Mouse (Mus musculus) gastrocnemius, adult 2 months (tissue): ENCODE data around the gene Padi1. TPM values are rescaled to one million over a fixed set of nuclear protein-coding genes. Genes with fewer than 3 reads are reported as not detected.

ENCODE experiments used
- DNase-seq: peaks from one replicate; pipeline ENCODE4 v3.0.0; 2022
- H3K27ac ChIP-seq: fragments of 200-600 bp; 2 replicates; pipeline ENCODE4 v1.8.1; 2022; ENCODE audit warnings: mild to moderate bottlenecking
- H3K4me3 ChIP-seq: fragments of 200-600 bp; 2 replicates; pipeline ENCODE4 v1.8.1; 2022; ENCODE audit warnings: mild to moderate bottlenecking, moderate library complexity
- CTCF ChIP-seq: fragments of 200-600 bp; IDR thresholded peaks from 2 replicates; pipeline ENCODE4 v1.8.1; 2022; ENCODE audit warnings: antibody characterized with exemption, mild to moderate bottlenecking, moderate library complexity
- intact Hi-C: fragments of 180-260 bp; cut with DNase I; formaldehyde crosslinking; loops from one replicate; pipeline ENCODE4 v1.15.1; 2025
- total RNA-seq, 2 experiments: library from RNA; stranded (reverse); gene quantifications; 2 replicates each; pipeline ENCODE4 v1.2.3; 2021

Gene Padi1
- total RNA-seq, 2 experiments from 2014 or later = 0.22 TPM; not detected in 1

- intact Hi-C loops = no loop called here
- no peak for TF ChIP-seq CTCF
- H3K4me3 ChIP-seq = no peak overlapping the region
- no peak for DNase-seq
- no peak overlapping the region for H3K27ac ChIP-seq
Observed at GRCm38 (mm10) chr4:140876681-140877080, 31.1 kb upstream of the Padi1 start.

GRCm38 (mm10) chr4:140876161-140876560 is 30.6 kb upstream of the Padi1 start:
- no peak overlapping the region for H3K27ac ChIP-seq
- TF ChIP-seq CTCF = no peak

GRCm38 (mm10) chr4:140873011-140873410 is 27.4 kb upstream of the Padi1 start:
- Histone ChIP-seq H3K27ac (no peak overlapping the region), H3K4me3 (no peak overlapping the region)
- intact Hi-C loops = no loop called here
- TF ChIP-seq CTCF = no peak
- no peak for DNase-seq

More at GRCm38 (mm10) chr4:140876161-140876560, 30.6 kb upstream of the Padi1 start:
- no peak for DNase-seq
- intact Hi-C loops = no loop called here
- no peak overlapping the region for H3K4me3 ChIP-seq

- H3K27ac ChIP-seq = no peak overlapping the region
- intact Hi-C loops = no loop called here
- no peak for TF ChIP-seq CTCF
- H3K4me3 ChIP-seq = no peak overlapping the region
- no peak for DNase-seq
Observed at GRCm38 (mm10) chr4:140872686-140872992, 27.1 kb upstream of the Padi1 start.

- TF ChIP-seq CTCF = no peak
- intact Hi-C loops = no loop called here
- no peak for DNase-seq
- Histone ChIP-seq H3K27ac (no peak overlapping the region), H3K4me3 (no peak overlapping the region)
Observed at GRCm38 (mm10) chr4:140871851-140872685, 26.5 kb upstream of the Padi1 start.

- no peak overlapping the region for H3K27ac ChIP-seq
- no peak for TF ChIP-seq CTCF
- H3K4me3 ChIP-seq = no peak overlapping the region
- no peak for DNase-seq
- intact Hi-C loops = no loop called here
Observed at GRCm38 (mm10) chr4:140871376-140871775, 25.8 kb upstream of the Padi1 start.

GRCm38 (mm10) chr4:140870876-140871275 is 25.3 kb upstream of the Padi1 start:
- H3K4me3 ChIP-seq = no peak overlapping the region
- intact Hi-C loops = no loop called here
- TF ChIP-seq CTCF = no peak
- DNase-seq = no peak
- H3K27ac ChIP-seq = no peak overlapping the region

GRCm38 (mm10) chr4:140869945-140870344 is 24.4 kb upstream of the Padi1 start:
- intact Hi-C loops = no loop called here
- no peak for TF ChIP-seq CTCF
- DNase-seq = no peak
- Histone ChIP-seq H3K27ac (no peak overlapping the region), H3K4me3 (no peak overlapping the region)

- intact Hi-C loops = no loop called here
- DNase-seq = no peak
- H3K27ac ChIP-seq = no peak overlapping the region
- no peak overlapping the region for H3K4me3 ChIP-seq
- no peak for TF ChIP-seq CTCF
Observed at GRCm38 (mm10) chr4:140868484-140869190, 23.1 kb upstream of the Padi1 start.

GRCm38 (mm10) chr4:140862036-140862650 is 16.6 kb upstream of the Padi1 start:
- Histone ChIP-seq H3K27ac (no peak overlapping the region), H3K4me3 (no peak overlapping the region)
- intact Hi-C loops = no loop called here
- no peak for TF ChIP-seq CTCF
- no peak for DNase-seq

GRCm38 (mm10) chr4:140860767-140861147 is 15.2 kb upstream of the Padi1 start:
- no peak for DNase-seq
- intact Hi-C loops = no loop called here
- no peak overlapping the region for H3K4me3 ChIP-seq
- no peak overlapping the region for H3K27ac ChIP-seq
- TF ChIP-seq CTCF = no peak

GRCm38 (mm10) chr4:140860125-140860766 is 14.7 kb upstream of the Padi1 start:
- intact Hi-C loops = no loop called here
- no peak for TF ChIP-seq CTCF
- no peak for DNase-seq
- H3K27ac ChIP-seq = no peak overlapping the region
- no peak overlapping the region for H3K4me3 ChIP-seq

GRCm38 (mm10) chr4:140859291-140859690 is 13.7 kb upstream of the Padi1 start:
- Histone ChIP-seq H3K27ac (no peak overlapping the region), H3K4me3 (no peak overlapping the region)
- no peak for DNase-seq
- no peak for TF ChIP-seq CTCF
- intact Hi-C loops = no loop called here
